Mouse (Mus musculus): ENCODE results near the gene Impad1. TPM values are rescaled to one million over a fixed set of nuclear protein-coding genes. Genes with fewer than 3 reads are reported as not detected.

The Impad1 gene
- polyA plus RNA-seq (2015; fragmentation: Nextera tagmentation; extraction: Ambion mirVana) = 39.4 and 43.3 TPM in 2 replicates

DNA sequence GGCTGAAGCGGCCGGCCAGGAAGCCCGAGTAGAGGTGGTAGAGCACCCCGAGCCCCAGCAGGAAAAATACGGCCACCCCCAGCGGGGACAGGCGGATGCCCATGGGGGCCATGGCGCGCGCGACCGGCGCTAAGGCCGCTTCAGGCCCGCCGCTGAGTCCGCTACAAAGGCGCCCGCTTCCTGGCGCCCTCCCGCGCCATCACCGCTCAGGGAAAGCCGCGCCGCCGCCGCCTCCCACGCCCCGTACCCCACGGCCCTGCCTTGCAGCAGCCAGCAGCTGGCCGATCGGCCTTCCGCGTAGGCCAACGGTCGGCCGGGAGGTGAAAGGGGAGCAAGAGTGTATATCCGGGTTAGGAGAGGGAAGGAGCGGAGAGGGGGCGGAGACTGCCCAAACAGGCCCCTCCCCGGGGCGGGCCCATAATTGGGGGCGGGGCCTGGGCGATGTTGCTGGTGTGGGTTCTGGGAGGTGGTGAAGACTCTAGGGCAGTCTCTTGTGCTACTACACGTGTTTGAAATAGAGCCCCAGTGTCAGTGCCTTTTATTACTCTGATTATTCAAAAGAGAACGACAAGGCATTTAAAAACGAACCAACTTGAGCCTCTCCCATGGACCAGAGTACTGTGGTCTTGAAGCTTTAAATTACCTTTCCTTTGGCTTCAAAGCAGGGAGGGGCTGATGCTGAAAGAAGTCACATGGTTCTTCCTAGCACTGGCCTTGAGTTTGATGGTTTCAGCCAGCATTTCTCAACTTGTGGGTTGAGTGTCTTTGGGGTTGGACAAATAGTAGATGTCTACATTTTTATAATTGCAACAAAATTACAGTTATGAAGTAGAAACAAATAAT is at the start of gene Impad1:
Gene Impad1 (minus strand): TSS at position 364 of the 843 bp plus-strand sequence.
- peak within 1 kb of the TSS; percentile 99 for H3K9ac ChIP-seq
- H3K4me2 ChIP-seq = peak within 1 kb of the TSS; percentile 79
- peaks cover 8% of the 10 kb centered on the region for H3K36me3 ChIP-seq (ENCODE audit: poor library complexity, severe bottlenecking)
- peak; percentile 96 for ATAC-seq
- under 1% methylated on average over 36 of the region's 48 CpGs for WGBS
- peaks cover 18% of the 10 kb centered on the region for H3K4me1 ChIP-seq
- H3K27ac ChIP-seq = peak within 1 kb of the TSS; percentile 81
- no peaks in the 10 kb centered on the region; the same call in 1 of the 2 replicates for H3K9me3 ChIP-seq (replicated peaks)
- peak within 1 kb of the TSS; percentile 96 for H3K4me3 ChIP-seq
- no peaks in the 10 kb centered on the region for H3K27me3 ChIP-seq

DNA sequence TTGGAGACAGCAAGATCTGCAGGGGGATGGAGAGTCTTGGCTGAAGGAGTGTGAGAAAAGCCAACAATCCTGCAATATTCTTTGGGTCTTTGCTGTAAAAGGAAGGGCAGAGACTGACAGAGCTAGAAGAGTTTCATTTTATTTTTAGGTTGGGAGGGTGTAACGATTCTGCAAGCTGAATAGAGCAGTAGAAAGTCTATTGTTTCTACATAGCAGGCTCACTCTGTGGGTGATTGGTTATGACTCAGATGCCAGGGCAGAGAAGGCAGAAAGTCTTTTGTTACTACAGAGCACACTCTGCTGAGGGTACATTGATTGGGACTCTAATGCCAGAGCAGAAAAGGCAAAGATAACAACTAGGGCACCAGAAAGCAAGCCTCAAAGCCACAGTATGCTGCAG is 47.0 kb upstream of the Impad1 start:
- WGBS = 12% methylated on average over 1 of the region's 1 CpGs
- Histone ChIP-seq H3K36me3 (ENCODE audit: poor library complexity, severe bottlenecking) (no peaks in the 10 kb centered on the region), H3K27ac (no peak overlapping the region), H3K27me3 (no peaks in the 10 kb centered on the region), H3K9me3 (replicated peaks) (no peaks in the 10 kb centered on the region), H3K9ac (no peak overlapping the region), H3K4me3 (no peak overlapping the region), H3K4me1 (no peaks in the 10 kb centered on the region), H3K4me2 (no peak overlapping the region)
- ATAC-seq = no peak

GRCm38 (mm10) chr4:4833789-4834295 is 40.7 kb upstream of the Impad1 start:
- no peaks in the 10 kb centered on the region for H3K4me1 ChIP-seq
- H3K4me3 ChIP-seq = no peak overlapping the region
- no peaks in the 10 kb centered on the region for H3K36me3 ChIP-seq (ENCODE audit: poor library complexity, severe bottlenecking)
- ATAC-seq = no peak
- H3K27ac ChIP-seq = no peak overlapping the region
- H3K9me3 ChIP-seq (replicated peaks) = no peaks in the 10 kb centered on the region
- no peaks in the 10 kb centered on the region for H3K27me3 ChIP-seq
- WGBS = 84% methylated on average over 5 of the region's 5 CpGs
- no peak overlapping the region for H3K9ac ChIP-seq
- H3K4me2 ChIP-seq = no peak overlapping the region

GRCm38 (mm10) chr4:4828131-4828530 is 35.0 kb upstream of the Impad1 start:
- Histone ChIP-seq H3K4me3 (no peak overlapping the region), H3K4me2 (no peak overlapping the region), H3K4me1 (no peaks in the 10 kb centered on the region), H3K27me3 (no peaks in the 10 kb centered on the region), H3K36me3 (ENCODE audit: poor library complexity, severe bottlenecking) (no peaks in the 10 kb centered on the region), H3K27ac (no peak overlapping the region), H3K9me3 (replicated peaks) (no peaks in the 10 kb centered on the region), H3K9ac (no peak overlapping the region)
- no peak for ATAC-seq
- WGBS = 60% methylated on average over 2 of the region's 2 CpGs

- H3K27ac ChIP-seq = no peak overlapping the region
- no peak for ATAC-seq
- H3K9ac ChIP-seq = no peak overlapping the region
- no peaks in the 10 kb centered on the region for H3K27me3 ChIP-seq
- 71% methylated on average over 1 of the region's 1 CpGs for WGBS
- H3K4me1 ChIP-seq = no peaks in the 10 kb centered on the region
- H3K36me3 ChIP-seq (ENCODE audit: poor library complexity, severe bottlenecking) = no peaks in the 10 kb centered on the region
- no peak overlapping the region for H3K4me3 ChIP-seq
- H3K4me2 ChIP-seq = no peak overlapping the region
- no peaks in the 10 kb centered on the region for H3K9me3 ChIP-seq (replicated peaks)
Observed at GRCm38 (mm10) chr4:4822119-4822518, 29.0 kb upstream of the Impad1 start.

- peak overlapping the region; percentile 99 for H3K9ac ChIP-seq
- WGBS = under 1% methylated on average over 59 of the region's 61 CpGs
- H3K27ac ChIP-seq = peak overlapping the region; percentile 81
- peaks cover 17% of the 10 kb centered on the region for H3K36me3 ChIP-seq (ENCODE audit: poor library complexity, severe bottlenecking)
- peak overlapping the region; percentile 96 for H3K4me3 ChIP-seq
- peaks cover 18% of the 10 kb centered on the region for H3K4me1 ChIP-seq
- no peaks in the 10 kb centered on the region for H3K27me3 ChIP-seq
- ATAC-seq = peak; percentile 77
- H3K4me2 ChIP-seq = peak overlapping the region; percentile 79
- H3K9me3 ChIP-seq (replicated peaks) = peaks cover 3% of the 10 kb centered on the region
Observed at GRCm38 (mm10) chr4:4792141-4792991, 789 bp downstream of the Impad1 start.

GRCm38 (mm10) chr4:4791180-4791579 is 2.0 kb downstream of the Impad1 start:
- Histone ChIP-seq H3K4me2 (peak overlapping the region; percentile 79), H3K27ac (no peak overlapping the region), H3K27me3 (no peaks in the 10 kb centered on the region), H3K9ac (no peak overlapping the region; the same call in 1 of the 2 replicates), H3K9me3 (replicated peaks) (peaks cover 8% of the 10 kb centered on the region), H3K4me3 (peak overlapping the region; percentile 96), H3K4me1 (peaks cover 18% of the 10 kb centered on the region), H3K36me3 (ENCODE audit: poor library complexity, severe bottlenecking) (peaks cover 21% of the 10 kb centered on the region)
- no peak for ATAC-seq
- 96% methylated on average over 1 of the region's 1 CpGs for WGBS

- Histone ChIP-seq H3K9me3 (replicated peaks) (peaks cover 19% of the 10 kb centered on the region), H3K4me2 (no peak overlapping the region), H3K9ac (no peak overlapping the region), H3K4me1 (0 out of 2 replicates have a peak, but pooled peaks cover 3% of the 10 kb centered on the region), H3K27me3 (no peaks in the 10 kb centered on the region), H3K36me3 (ENCODE audit: poor library complexity, severe bottlenecking) (peaks cover 46% of the 10 kb centered on the region), H3K4me3 (no peak overlapping the region), H3K27ac (no peak overlapping the region)
- WGBS = 88% methylated on average over 2 of the region's 2 CpGs
- ATAC-seq = no peak
Observed at GRCm38 (mm10) chr4:4785169-4785568, 8.0 kb downstream of the Impad1 start.

DNA sequence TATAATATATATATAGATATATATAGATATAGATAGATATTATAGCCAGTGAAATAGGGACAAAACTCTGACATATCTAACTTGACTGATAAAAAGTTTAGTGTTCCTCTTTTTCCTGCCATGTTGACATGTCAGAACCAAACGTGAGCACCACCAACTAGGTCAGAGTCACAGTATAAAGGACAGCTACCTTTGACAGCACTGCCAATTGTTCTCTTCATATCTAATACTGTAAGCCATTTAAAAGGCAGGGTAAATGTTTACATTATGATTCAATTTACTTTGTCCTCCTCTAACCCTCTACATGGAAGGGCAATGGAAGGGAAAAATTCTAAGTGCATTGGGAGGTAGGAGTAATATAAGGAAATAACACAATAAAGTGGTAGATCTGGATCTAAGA is 8.8 kb downstream of the Impad1 start:
- no peak overlapping the region for H3K9ac ChIP-seq
- no peak for ATAC-seq
- H3K9me3 ChIP-seq (replicated peaks) = peaks cover 19% of the 10 kb centered on the region
- H3K27me3 ChIP-seq = no peaks in the 10 kb centered on the region
- no peak overlapping the region for H3K27ac ChIP-seq
- no peak overlapping the region for H3K4me2 ChIP-seq
- H3K36me3 ChIP-seq (ENCODE audit: poor library complexity, severe bottlenecking) = peaks cover 46% of the 10 kb centered on the region
- H3K4me3 ChIP-seq = no peak overlapping the region
- 82% methylated on average over 1 of the region's 1 CpGs for WGBS
- H3K4me1 ChIP-seq = no peaks in the 10 kb centered on the region

DNA sequence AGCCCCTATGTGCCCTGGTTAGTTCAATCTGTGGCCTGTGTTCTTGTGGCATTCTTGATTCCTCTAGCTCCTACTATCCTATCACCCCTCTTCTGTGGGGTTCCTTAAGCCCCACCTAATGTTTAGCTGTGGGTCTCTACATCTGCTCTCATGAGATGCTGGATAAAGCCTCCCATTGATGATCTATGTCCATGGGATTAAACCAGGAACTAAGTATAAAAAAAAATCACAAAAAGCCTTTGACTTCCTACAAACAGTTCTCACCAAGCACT is 9.5 kb downstream of the Impad1 start:
- Histone ChIP-seq H3K27ac (no peak overlapping the region), H3K27me3 (no peaks in the 10 kb centered on the region), H3K4me1 (no peaks in the 10 kb centered on the region), H3K4me3 (no peak overlapping the region), H3K9me3 (replicated peaks) (peaks cover 19% of the 10 kb centered on the region), H3K9ac (no peak overlapping the region), H3K4me2 (no peak overlapping the region), H3K36me3 (ENCODE audit: poor library complexity, severe bottlenecking) (peaks cover 42% of the 10 kb centered on the region)
- no peak for ATAC-seq

GRCm38 (mm10) chr4:4782882-4783685 is 10.1 kb downstream of the Impad1 start:
- no peak overlapping the region for H3K27ac ChIP-seq
- no peak for ATAC-seq
- H3K27me3 ChIP-seq = no peaks in the 10 kb centered on the region
- no peak overlapping the region for H3K4me3 ChIP-seq
- 96% methylated on average over 4 of the region's 4 CpGs for WGBS
- no peaks in the 10 kb centered on the region for H3K4me1 ChIP-seq
- H3K36me3 ChIP-seq (ENCODE audit: poor library complexity, severe bottlenecking) = peaks cover 38% of the 10 kb centered on the region
- H3K4me2 ChIP-seq = no peak overlapping the region
- H3K9ac ChIP-seq = no peak overlapping the region
- H3K9me3 ChIP-seq (replicated peaks) = peaks cover 19% of the 10 kb centered on the region

Measured in forebrain, embryonic 13.5 days (tissue).